Mouse (Mus musculus) limb, embryonic 14.5 days (tissue): Measurements from ENCODE around the gene Fmnl3. TPM values are rescaled to one million over a fixed set of nuclear protein-coding genes. Genes with fewer than 3 reads are reported as not detected.

Source experiments
- ATAC-seq: fragments of 200-750 bp; cut with Nextera tagmentation; 2 replicates; pipeline ENCODE4 v1.8.0; 2017; ENCODE audit warnings: low read depth, moderate number of reproducible peaks, moderate TSS enrichment; ENCODE audit not compliant: low FRiP score
- DNase-seq: peaks from one replicate; pipeline ENCODE4 v3.0.0-alpha.2; 2015; ENCODE audit warnings: low spot score
- H3K27ac ChIP-seq: fragments of 300-500 bp; sonication (generic); replicated peaks from 2 replicates; pipeline ENCODE4 v1.5.1; 2014; ENCODE audit warnings: low read depth, mild to moderate bottlenecking, low read length, moderate library complexity, mixed read lengths
- H3K27me3 ChIP-seq: fragments of 300-500 bp; sonication (generic); 2 replicates; pipeline ENCODE4 v1.6.1; 2014; ENCODE audit warnings: low read length, mixed read lengths; ENCODE audit not compliant: control insufficient read depth, insufficient read depth
- H3K36me3 ChIP-seq: fragments of 300-500 bp; sonication (generic); 2 replicates; pipeline ENCODE4 v1.6.1; 2014; ENCODE audit warnings: mild to moderate bottlenecking, low read length, moderate library complexity, mixed read lengths; ENCODE audit not compliant: control insufficient read depth, insufficient read depth
- H3K4me1 ChIP-seq: fragments of 300-500 bp; sonication (generic); 2 replicates; pipeline ENCODE4 v1.6.1; 2014; ENCODE audit warnings: antibody characterized with exemption, low read length, mixed read lengths; ENCODE audit not compliant: control insufficient read depth, insufficient read depth
- H3K4me2 ChIP-seq: fragments of 300-500 bp; sonication (generic); replicated peaks from 2 replicates; pipeline ENCODE4 v1.6.1; 2014; ENCODE audit warnings: low read depth, mild to moderate bottlenecking, low read length, moderate library complexity; ENCODE audit not compliant: severe bottlenecking
- H3K4me3 ChIP-seq: fragments of 300-500 bp; sonication (generic); replicated peaks from 2 replicates; pipeline ENCODE4 v1.5.1; 2014; ENCODE audit warnings: low read length
- H3K9ac ChIP-seq: fragments of 300-500 bp; sonication (generic); 2 replicates; pipeline ENCODE4 v1.6.1; 2014; ENCODE audit warnings: mild to moderate bottlenecking, low read depth, low read length, moderate library complexity; ENCODE audit not compliant: severe bottlenecking
- H3K9me3 ChIP-seq: fragments of 300-500 bp; sonication (generic); 2 replicates; pipeline ENCODE4 v1.6.1; 2016; ENCODE audit warnings: low read length; ENCODE audit not compliant: control insufficient read depth
- POLR2A ChIP-seq: fragments of 200-500 bp; IDR thresholded peaks from 2 replicates; pipeline ENCODE4 v1.8.0; 2012; ENCODE audit warnings: inconsistent platforms, mild to moderate bottlenecking, moderate library complexity, borderline replicate concordance; ENCODE audit not compliant: insufficient read depth, insufficient read length; ENCODE audit errors: extremely low read depth
- WGBS: fragments of 180-500 bp; shearing (Covaris S2); extraction: QIAGEN DNeasy Blood & Tissue Kit; methylation state at CpG from one replicate; pipeline ENCODE4 v1.1.7; 2014; 5-methylcytosine and 5-hydroxymethylcytosine counted together
- polyA plus RNA-seq, 2 experiments: library from polyadenylated mRNA; depleted of rRNA in 1 of 2; stranded (reverse) in 1 of 2; unstranded in 1 of 2; fragments of >200 nt; fragmentation: Nextera tagmentation in 1 of 2; extraction: Ambion mirVana in 1 of 2; gene quantifications; 2 replicates each; pipeline versions ENCODE4 v1.2.1 to v1.2.3; 2012 to 2014

Fmnl3 gene
- polyA plus RNA-seq, 2 experiments: 19.8 to 55.0 TPM

DNA sequence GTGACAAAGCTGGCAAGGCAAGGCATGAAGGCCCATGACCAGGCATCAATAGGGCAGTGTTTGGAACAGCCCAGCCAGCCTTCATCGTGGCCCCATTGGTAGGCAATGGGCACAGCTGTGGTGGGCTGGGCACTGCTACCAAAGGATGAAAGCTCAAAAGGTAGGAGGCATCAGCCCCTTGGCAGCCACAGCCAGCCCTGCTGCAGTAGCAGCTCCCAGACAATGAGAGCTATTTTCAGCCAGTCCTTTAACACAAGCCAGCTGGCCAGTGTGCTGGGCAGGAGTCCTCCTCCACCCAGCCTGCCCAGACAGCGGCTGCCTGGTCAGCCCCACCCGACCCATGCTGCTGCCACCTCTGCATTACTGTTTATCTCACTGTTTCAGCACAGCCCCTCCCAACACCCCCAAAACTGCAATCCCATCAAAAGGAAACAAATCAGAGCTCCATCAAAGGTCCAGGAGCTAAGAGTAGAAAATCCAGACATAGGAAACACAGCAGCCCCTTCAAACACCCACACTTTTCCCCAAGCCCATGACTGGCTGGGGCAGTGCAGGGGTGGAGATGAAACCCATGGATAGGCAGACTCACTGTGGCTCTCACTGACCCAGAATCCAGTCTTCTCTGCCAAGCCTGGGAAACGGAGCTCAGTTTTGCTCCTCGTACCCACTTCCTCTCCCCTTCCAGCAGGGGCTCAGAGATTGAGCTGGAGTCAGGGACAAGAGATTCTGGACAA is 26.7 kb downstream of the Fmnl3 start:
- peak overlapping the region; percentile 8; the same call in 1 of the 2 replicates for H3K9ac ChIP-seq
- TF ChIP-seq POLR2A: no peak
- H3K4me1 ChIP-seq: peaks cover 56% of the 10 kb centered on the region
- no peaks in the 10 kb centered on the region for H3K9me3 ChIP-seq
- 17% methylated on average over 5 of the region's 5 CpGs for WGBS
- H3K27me3 ChIP-seq: no peaks in the 10 kb centered on the region
- H3K27ac ChIP-seq: peak overlapping the region; percentile 79
- no peak overlapping the region for H3K4me3 ChIP-seq
- no peaks in the 10 kb centered on the region for H3K36me3 ChIP-seq
- DNase-seq (no peak), ATAC-seq (peak; percentile 32; the same call in 1 of the 2 replicates)
- peak overlapping the region; percentile 19 for H3K4me2 ChIP-seq

DNA sequence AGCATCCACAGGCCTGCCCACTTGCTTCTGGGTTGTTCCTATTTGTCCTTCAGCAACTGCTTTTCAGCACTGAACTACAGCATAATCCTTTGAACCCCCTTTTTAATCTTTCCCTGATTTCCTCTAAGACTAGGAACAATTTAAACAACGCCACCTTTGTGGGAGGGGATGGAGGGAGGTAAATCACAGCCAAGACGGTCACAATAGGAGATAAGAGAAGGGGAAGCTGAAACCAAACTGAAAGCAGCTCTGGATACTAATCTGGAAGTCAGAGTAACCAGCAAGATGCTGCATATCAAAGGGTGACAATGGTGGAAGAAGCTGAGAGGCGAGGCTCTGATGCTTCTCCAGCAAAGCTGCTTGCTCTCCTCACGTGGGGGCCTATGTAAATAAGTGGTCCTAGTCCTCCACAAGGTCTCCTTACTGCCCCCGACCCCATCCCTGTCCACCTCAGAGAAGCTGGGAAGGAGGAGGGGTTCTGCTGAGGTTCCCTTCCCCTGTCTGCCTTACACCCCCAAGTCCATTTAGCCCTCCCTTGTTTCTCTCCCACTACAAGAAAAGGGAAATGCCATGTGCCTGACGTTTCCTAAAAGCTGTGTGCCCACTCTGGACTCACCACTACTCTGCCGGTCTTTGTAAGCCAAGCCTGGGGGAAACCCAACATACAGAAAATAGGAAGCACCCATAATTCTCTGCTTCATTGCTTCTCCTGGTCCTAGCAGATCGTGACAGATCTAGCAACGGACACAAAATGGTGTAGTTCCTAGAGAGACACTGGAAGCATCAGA is 27.9 kb downstream of the Fmnl3 start:
- Histone ChIP-seq H3K4me2 (no peak overlapping the region), H3K4me1 (peaks cover 56% of the 10 kb centered on the region), H3K36me3 (no peaks in the 10 kb centered on the region), H3K9ac (no peak overlapping the region), H3K9me3 (no peaks in the 10 kb centered on the region), H3K4me3 (no peak overlapping the region), H3K27me3 (no peaks in the 10 kb centered on the region), H3K27ac (peak overlapping the region; percentile 79)
- TF ChIP-seq POLR2A: no peak
- DNase-seq (no peak), ATAC-seq (no peak)
- WGBS: 62% methylated on average over 9 of the region's 9 CpGs

DNA sequence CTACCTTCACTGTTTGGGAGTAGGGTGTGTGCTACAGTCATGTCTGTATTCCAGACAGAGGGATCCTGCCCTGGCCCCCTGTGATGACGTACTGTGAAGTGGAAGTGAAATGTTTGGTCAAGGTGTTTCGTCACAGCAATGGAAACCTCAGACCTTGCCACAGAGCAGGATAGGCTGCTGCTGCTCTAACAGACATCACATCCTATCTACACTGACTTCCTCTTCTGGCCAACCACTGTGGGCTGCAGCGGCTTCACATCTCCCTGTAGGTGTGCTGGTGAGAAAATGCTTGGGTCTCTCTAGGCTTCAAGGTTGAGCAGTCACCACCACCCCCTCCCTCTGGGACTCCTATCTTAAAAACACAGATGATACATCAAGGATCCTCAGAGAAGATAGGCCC is 29.2 kb downstream of the Fmnl3 start:
- Histone ChIP-seq H3K9me3 (no peaks in the 10 kb centered on the region), H3K4me1 (peaks cover 49% of the 10 kb centered on the region), H3K27ac (no peak overlapping the region), H3K36me3 (no peaks in the 10 kb centered on the region), H3K9ac (0 out of 2 replicates have a peak overlapping the region, but pooled peaks have one; percentile 12), H3K4me3 (no peak overlapping the region), H3K4me2 (no peak overlapping the region), H3K27me3 (no peaks in the 10 kb centered on the region)
- no peak for ATAC-seq
- 85% methylated on average over 3 of the region's 3 CpGs for WGBS
- TF ChIP-seq POLR2A: no peak
- DNase-seq: no peak

- ATAC-seq (no peak), DNase-seq (no peak)
- Histone ChIP-seq H3K36me3 (peaks cover 2% of the 10 kb centered on the region; the same call in 1 of the 2 replicates), H3K4me2 (no peak overlapping the region), H3K27ac (no peak overlapping the region), H3K4me3 (no peak overlapping the region), H3K9ac (no peak overlapping the region), H3K4me1 (peaks cover 49% of the 10 kb centered on the region), H3K27me3 (no peaks in the 10 kb centered on the region), H3K9me3 (no peaks in the 10 kb centered on the region)
- TF ChIP-seq POLR2A: no peak
- 56% methylated on average over 6 of the region's 6 CpGs for WGBS
These were observed 30.6 kb downstream of the Fmnl3 start for GRCm38 (mm10) chr15:99339669-99340068.

GRCm38 (mm10) chr15:99338916-99339315 is 31.4 kb downstream of the Fmnl3 start:
- Histone ChIP-seq H3K27me3 (no peaks in the 10 kb centered on the region), H3K4me1 (peaks cover 49% of the 10 kb centered on the region), H3K36me3 (peaks cover 3% of the 10 kb centered on the region; the same call in 1 of the 2 replicates), H3K9me3 (no peaks in the 10 kb centered on the region), H3K27ac (no peak overlapping the region), H3K9ac (no peak overlapping the region), H3K4me2 (no peak overlapping the region), H3K4me3 (no peak overlapping the region)
- DNase-seq (no peak), ATAC-seq (no peak)
- TF ChIP-seq POLR2A: no peak
- WGBS: 62% methylated on average over 2 of the region's 2 CpGs
